Mouse (Mus musculus) G1E-ER4 (cell line): Measurements from ENCODE around the gene Adamts7. TPM values are rescaled to one million over a fixed set of nuclear protein-coding genes. Genes with fewer than 3 reads are reported as not detected.

ENCODE experiments used
- GATA1 ChIP-seq: IDR thresholded peaks from one replicate; pipeline ENCODE4 v1.8.0; 2012; ENCODE audit warnings: low read length, inconsistent platforms
- polyA plus RNA-seq: library from polyadenylated mRNA; stranded (reverse); fragments of >175 nt; gene quantifications from 2 replicates; pipeline ENCODE4 v1.2.3, GENCODE M21; 2012

Adamts7 gene
- polyA plus RNA-seq, 1 experiment, result not detected

DNA sequence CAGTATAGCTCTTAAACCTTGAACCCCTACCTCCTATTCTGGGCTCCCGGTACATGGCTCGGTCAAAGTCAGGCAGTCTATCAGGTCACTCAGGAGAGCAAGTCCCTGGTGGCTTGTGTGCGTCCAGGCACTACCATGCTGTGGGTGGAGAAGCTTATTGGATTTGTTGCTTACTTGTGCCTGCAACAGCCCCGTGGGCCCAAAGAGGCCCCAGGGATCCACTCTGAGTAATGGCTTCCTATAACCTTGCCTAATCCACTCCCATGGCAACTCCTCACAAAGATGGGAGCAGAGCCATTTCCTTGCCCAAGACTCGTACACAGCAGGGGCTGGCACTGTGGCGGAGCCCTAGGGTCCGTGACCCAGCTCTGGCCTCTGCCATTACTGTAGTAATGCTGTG lies 38.2 kb downstream of the Adamts7 start:
- no peak for TF ChIP-seq GATA1

DNA sequence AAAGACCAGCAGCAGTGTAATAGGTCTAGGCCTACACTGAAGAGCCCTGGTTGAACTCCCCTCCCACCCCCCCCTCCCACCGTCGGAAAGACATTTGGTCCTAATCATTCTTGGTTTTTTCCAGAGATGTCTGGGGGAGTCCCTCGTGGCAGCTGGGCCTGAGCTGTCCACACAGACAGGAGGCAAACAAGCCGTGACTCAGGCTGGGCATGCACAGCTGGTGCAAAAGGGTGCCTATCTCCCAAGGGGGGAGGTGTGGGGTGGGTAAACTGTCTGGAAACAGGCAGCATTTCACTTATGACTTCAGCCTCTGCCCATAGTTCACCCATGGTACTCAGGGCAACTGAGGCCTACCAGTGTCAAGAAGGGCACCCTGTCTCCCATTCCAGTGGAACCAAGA lies 38.7 kb downstream of the Adamts7 start:
- no peak for TF ChIP-seq GATA1

DNA sequence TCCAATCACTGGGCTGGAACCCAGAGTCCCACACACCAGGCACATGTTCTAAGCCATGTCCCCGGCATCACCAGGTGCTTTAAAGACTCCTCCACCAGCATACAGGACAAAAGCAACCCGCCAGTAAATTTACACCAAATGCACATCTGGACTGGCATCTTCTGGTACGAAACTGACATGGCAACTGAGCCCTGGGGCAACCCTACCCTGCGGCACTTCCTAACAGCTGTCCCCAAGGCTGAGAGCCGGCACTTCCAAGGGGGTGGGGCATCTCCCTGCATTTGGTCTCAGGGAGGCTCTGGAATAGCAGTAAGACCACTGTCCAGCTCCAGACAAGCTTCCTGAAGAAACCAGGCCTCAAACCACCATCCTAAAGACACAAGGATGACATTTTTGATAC lies 40.4 kb downstream of the Adamts7 start:
- no peak for TF ChIP-seq GATA1

DNA sequence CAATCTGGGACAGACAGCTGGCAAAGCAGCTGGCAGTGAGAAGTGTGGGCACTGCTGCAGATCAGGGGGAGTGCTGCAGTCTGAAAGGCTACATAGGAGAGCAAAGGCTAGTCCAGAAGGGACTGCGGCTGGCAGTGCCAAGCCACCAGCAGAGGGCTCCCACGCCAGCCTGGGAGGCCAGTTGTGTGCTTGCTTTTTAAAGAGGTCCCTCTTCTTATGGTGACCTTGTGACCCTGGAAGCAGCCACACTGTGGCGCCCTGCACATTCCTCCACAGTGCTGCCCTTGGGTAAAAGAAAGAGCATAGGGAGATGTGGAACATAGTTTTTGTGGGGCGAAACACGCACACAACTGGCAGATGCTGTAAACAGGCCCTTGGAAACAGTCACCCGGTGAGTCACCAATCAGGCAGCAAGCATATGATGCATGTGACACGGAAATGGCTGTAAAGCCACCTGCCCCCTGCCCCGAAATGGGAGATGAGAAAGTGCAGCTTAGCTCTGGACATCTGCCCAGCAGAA lies 41.6 kb downstream of the Adamts7 start:
- TF ChIP-seq GATA1, result no peak

DNA sequence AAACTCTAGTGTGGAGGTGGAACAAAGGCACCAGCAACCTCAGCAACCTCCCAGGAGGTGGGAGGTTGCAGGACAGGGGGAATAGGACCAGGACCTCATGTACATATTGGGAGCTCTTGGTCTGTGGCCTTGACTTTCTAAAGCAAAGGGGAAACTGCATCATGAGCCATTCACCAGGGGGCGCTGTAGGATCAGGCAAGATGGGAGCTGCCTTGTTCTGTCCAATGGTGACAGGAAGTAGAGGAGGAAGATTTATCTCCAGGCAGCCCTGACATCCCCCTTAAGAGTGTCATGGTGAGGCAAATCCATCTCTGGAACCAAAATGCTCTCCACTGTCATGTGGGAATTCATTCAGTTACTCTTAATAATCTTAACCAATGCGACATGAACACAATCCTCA lies 43.6 kb downstream of the Adamts7 start:
- TF ChIP-seq GATA1, result no peak

DNA sequence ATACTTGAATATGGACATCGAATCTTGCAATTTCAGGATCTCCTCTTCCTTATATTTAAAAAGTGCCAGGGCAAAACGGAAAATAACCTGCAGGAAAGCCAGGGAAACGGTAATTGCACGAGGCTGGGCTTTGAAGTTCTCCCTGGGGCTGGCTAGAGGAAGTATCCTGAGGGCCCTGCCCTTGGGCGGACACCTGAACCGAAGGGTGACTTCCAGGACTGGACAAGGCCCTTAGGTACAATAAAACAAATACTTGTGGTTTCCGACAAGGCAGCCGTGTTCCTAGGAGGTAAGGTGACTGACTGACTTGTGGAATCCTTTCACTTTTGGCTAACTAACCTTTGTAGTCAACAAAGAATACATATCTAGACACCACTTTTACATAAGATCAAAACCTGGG lies 44.9 kb downstream of the Adamts7 start:
- TF ChIP-seq GATA1, result no peak

DNA sequence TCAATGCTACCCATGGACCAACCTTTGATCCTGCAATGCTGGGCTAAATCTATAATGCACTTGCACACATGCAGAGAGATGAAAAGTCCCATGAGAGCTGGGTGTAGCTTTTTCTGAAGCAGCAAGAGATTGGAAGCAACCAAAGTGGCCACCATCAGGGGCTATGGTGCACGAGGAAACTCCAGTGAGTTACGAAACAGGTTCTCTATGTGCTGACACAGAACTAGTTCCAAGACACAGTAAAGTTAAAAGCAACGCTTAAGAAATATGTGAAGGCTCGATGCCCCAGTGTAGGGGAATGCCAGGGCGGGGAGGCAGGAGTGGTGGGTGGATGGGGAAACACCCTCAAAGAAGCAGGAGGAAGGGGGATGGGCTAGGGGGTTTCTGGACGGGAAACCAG lies 45.8 kb downstream of the Adamts7 start:
- TF ChIP-seq GATA1, result no peak

DNA sequence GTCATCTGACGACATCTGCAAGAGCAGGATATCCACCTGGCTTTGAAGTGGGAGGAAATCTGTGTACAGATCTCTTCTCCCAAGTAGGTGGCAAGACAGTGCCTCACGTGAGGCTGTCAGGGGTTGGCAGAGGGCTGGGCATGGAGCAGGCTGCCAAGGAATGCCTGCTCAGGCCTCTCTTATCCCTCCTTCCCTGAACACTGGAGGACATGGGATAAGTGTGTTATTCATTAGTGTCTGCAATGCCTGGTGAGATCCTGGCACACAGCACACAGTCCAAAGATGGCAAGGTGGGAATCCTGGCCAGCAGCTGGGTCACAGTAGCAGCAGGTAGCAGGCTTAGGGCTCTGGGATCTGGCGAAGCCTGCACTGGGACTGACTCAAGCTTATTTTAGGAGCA lies 50.3 kb downstream of the Adamts7 start:
- TF ChIP-seq GATA1, result no peak

DNA sequence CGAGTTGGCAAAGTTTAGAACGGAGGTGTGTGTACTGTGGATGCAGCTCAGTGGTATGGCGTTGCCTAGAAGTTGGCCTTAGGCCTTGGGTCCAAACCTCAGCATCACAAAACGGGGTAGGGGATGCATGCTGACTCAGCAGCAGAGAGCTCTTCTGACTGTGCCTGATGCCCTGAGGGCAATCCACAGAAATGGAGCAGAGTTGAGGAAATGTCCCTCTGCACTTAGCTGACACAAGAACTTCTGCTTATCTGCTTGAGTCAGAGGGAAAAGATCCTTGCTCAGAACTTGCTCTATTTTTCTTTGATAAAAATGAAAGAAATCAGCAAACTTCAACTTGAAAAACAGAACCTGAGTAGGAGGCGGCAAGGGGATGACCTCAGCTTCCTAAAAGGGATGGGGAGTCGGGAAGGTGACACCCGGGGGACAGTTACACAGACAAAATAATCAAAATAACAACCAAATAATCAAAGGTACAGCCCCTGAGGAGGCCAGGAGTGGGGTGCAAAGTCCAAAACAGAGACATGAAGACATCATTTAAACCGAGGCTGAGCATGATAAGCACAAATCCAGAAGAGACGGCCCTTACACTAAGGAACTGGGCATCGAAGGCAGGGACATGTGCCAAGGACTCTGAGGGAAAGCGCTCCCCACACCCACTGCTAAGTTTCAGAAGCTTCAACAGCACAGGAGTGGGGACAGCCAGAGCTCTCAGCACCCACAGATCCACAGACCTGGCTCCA lies 53.6 kb downstream of the Adamts7 start:
- no peak for TF ChIP-seq GATA1

DNA sequence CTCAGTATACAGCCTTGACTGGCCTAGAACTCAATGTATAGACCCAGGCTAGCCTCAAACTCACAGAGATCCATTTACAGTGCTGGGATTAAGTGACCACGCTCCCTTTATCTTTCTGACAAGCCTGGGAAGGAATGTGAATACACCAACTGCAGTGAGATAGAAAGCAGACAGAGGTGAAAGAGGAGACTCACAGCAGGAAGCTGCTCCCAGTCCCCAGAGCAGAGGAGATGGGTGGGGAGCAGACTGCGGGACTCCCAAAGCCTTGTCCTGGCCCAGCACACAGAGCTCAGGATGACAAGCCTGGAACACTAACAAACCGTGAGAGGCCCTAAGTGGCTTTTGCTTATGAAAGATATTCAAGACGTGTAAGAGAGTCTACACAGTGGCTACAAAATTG lies 54.6 kb downstream of the Adamts7 start:
- no peak for TF ChIP-seq GATA1

DNA sequence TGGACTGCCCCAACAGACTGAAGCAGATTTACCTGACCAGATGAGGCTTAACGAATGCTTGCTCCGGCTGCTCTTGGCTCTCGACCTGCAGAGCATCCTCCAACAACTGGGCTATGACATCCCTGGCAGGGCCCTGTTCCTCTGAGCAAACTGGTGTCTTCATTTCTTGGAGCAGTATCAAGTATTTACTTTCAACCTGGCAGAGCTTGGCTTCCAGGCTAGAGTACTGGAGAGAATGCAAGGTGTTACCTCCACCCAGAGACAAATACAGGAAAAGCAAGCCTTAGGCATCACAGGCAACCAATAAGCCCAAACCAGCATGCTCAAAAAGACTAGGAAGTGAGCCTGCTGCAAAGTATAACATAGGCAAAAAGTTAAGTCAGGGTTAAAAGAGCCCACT lies 59.4 kb downstream of the Adamts7 start:
- no peak for TF ChIP-seq GATA1

DNA sequence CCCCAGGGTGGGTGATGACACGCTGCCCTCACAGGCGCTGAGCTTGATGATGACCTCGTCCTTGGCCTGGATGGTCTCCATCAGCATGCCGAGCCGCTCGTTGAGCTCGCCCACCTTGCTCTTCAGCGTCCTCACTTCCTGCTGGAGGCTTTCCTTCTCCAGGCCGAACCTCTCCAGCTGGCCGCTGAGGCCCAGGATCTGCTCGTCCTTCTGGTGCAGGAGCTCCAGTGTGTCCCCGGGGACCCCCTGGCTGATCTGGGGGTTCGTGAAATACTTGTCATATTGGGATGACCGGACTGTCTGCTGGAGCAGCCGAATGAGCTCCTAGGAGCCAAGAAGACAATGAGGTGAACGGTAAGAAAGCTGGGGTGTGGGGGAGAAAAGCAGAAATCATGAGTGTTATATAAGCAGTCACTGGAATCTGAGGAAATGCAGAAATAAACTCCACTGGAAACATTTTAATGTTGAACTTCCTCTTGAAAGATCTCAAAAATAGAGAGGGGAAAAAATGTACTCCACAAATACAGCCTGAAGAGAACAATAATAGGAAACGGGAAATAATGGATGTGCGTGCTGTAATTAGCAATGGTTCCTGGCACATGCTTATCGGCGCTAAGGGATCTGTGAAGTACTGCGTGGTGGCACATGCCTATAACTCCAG lies 63.3 kb downstream of the Adamts7 start:
- TF ChIP-seq GATA1, result no peak

DNA sequence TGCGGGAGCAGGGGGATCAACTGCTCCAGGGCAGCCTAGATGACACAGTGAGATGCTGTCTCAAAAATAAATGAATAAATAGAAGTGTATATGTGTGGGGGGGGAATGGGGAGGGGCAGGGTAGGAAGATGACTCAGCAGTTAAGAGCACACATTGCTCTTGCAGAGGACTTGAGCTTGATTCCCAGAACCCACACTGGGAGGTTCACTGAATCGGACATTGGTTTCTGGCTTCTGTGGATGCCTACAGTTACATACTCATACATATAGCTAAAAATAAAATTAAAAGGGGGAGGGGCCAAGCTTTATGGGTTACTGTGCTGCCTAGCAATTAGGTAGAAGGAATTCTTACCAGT lies 63.9 kb downstream of the Adamts7 start:
- TF ChIP-seq GATA1, result no peak

DNA sequence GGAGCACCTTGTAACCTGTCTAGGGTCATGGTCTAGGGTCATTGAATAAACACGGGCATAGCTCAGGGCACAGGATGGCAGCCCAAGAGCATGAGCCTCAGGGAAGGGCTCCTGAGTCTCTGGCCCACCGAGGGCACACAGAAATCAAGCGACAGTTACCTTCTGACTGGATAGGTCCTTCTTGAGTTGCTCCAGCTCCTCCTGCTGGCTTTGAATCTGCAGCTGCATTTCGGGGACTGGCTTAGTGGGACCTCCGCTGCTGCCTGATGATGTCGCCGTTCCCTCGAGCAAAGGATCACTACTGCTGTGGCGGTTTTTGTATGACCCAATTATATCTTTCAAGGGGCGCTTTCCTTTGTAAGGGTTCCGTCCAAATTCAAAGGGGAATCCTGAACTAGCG lies 64.3 kb downstream of the Adamts7 start:
- no peak for TF ChIP-seq GATA1

DNA sequence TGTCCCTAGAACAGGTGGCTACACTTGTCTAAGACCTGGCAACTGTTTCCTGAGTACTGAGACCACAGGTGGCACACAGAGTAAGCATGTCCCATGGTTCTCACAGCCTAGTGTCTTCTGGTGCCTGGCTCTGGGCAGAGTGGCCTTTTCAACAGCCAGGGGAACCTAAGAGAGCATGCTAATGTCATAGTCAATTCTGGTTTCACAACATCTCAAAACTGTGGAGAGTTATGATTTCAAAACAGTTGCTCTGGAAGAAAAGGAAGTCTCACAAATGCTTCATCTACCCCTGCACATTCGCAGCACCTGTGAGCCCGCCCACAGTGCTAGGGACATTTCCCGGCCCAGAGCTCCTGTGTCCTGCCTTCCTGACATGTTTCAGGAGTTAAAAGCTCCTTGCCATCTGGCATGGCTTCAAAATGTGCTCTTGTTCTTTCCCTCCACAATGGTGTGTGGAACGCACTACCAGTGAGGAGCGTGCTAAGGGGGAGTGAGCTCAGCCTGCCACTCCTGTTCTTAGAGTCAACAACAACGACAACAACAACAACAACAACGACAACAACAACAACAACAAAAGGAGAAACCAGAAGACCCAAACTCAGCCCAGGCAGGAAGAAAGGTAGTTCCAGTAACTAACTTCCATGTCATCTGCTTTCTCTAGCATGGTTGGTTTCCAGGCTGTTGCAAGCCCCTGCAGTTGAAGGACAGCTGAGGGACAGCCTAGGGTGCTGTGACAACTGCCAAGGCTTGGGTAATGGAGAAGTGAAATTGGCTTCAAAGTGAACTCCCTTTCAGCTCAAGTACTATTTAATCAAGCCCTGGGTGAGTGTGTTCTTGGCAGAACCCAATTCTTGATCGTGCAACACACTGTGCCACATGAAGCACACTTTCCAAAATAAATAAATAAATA lies 70.2 kb downstream of the Adamts7 start:
- TF ChIP-seq GATA1, result no peak

DNA sequence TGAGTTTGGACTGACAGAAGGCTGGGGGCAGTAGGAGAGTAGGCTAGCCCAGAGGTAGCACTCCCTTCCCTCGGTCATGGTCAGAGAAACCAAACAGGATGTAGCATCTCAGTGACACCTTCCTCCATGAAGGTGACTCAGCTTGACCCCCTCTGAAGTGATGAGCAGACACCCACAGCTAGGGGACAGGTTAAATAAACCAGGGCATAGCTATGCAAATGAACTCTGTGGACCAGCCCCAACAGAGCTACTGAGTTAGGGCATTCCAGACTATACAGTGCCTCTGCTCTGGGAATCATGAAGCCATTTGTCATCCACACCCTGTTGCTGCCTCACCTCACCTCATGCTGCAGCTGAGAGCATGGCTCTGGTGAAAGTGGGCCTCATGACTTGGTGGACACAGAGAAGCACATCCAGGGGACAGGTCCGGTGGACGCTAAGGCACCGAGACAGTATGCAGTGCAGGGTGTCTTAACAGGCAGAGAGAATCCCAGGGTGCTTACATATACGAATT lies 71.1 kb downstream of the Adamts7 start:
- TF ChIP-seq GATA1, result no peak
